Mouse (Mus musculus) NIH3T3 (cell line): ENCODE measurements around the gene Qrfpr.

Experiments
- DNase-seq: peaks from one replicate; pipeline ENCODE4 v3.0.0-alpha.2; 2012; ENCODE audit warnings: low read depth

Gene Qrfpr

DNA sequence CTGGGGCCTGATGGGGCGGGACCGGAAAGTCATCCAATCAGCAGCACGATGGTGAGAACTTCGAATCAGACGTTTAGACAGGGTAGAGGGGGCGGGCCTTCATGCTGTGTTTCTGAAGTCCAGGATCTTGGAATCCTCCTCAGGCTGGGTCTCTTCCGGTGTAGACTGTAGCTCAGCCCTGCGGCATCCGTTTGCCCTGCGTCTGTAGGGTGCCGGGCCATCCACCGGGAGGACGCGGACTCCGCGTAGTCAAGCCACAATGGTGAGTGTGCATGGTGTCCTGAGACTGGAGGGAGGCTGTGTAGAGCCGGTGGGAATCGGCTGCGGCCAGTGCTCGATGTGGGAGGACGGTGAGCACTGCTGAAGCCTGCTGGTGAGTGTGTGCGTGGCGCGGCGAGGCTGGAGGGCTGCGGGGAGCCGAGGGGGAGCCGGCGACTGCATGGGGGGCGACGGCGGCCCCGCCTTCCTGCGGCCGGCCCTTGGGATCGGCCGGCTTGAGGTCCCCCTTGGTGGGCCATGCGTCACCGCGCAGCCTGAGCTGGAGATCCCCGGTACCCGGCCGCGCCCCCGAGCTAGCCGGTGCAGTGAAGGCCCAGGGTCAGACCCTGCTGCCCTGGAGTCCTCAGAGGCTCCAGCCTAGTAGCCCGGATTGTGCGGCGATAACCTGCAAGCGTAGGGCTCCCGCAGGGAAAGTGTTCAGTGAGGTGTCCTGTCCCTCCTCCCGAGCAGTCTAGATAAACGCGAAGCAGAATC lies 71.0 kb downstream of the Qrfpr start, which contains the start of gene D3Ertd254e:
D3Ertd254e (plus strand) TSS at position 84 of the 753 bp plus-strand sequence.
- peak; percentile 96 for DNase-seq

DNA sequence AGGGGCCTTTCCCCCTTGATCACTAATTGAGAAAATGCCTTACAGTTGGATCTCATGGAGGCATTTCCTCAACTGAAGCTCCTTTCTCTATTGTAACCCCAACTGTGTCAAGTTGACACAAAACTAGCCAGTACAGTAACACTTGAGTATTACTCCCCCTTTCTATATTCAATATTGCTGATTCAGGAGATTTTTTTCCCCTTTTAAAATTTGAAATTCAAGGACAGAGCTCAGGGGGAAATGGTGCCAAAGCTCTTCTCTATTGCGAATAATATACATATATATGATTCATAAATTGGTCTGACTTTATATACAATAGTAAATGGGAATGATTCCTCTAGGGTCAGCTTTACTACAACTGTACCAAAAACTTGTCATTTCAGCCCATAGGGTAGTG lies 71.6 kb downstream of the Qrfpr start:
- DNase-seq = no peak

- no peak for DNase-seq
Observed at GRCm38 (mm10) chr3:36138996-36139395, 83.1 kb downstream of the Qrfpr start.

- DNase-seq = no peak
Observed at GRCm38 (mm10) chr3:36138171-36138660, 83.9 kb downstream of the Qrfpr start.

- peak; percentile 75 for DNase-seq
Observed at GRCm38 (mm10) chr3:36137560-36137959, 84.6 kb downstream of the Qrfpr start.

DNA sequence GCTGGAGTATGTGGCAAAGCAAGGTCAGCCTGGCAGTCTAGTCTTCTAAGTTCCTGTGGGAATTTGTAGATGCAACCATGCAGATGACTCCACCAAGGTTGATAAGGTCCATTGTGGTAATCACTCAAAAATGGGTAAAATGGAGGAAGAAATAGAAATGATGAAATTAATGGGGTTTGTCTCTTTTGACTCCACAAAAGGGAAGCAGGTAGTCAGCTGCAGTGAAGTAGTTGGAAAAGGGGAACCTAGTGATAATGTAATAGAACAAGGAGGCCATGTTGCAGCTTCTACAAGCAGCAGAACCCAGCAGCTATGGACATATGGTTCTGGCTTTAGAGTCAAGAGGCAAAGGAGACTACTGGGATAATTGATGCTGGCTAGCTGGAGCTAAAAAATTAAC lies 86.0 kb downstream of the Qrfpr start:
- DNase-seq = no peak
